In genomic region chr4:38505875-38506274, GRCm38 (mm10) we compare ENCODE assay signal across 15 mouse cellular contexts.
"Had no signal": no experiment of that assay in that cellular context is flagged by ENCODE, and none has a peak within 500 bp of the region (broad histone marks: within the 10 kb centered on the region; RNA-seq: fewer than 3 reads in every experiment).

No protein-coding gene starts in this region.

- H3K27ac ChIP-seq: neural tube, embryonic 15.5 days; stomach, embryonic 15.5 days; stomach, postnatal 0 days had no signal

- H3K9me3 ChIP-seq: neural tube, embryonic 15.5 days; stomach, embryonic 15.5 days had no signal

- H3K27me3 ChIP-seq: neural tube, embryonic 15.5 days; stomach, embryonic 15.5 days had no signal

- H3K36me3 ChIP-seq: neural tube, embryonic 15.5 days; stomach, embryonic 15.5 days had no signal

- DNase-seq: retina, postnatal 1 day; right cerebral cortex, adult 18-20 months; right cerebral cortex, postnatal 14 days; right cerebral cortex, postnatal 25 days; right cerebral cortex, postnatal 4 days; spleen, adult 18-20 months; thymus, adult 18-20 months; thymus, adult 2 months; thymus, postnatal 14 days; thymus, postnatal 25 days; thymus, postnatal 36 days; thymus, postnatal 4 days had no signal

- H3K9ac ChIP-seq: neural tube, embryonic 15.5 days; stomach, embryonic 15.5 days had no signal

- H3K4me2 ChIP-seq: neural tube, embryonic 15.5 days; stomach, embryonic 15.5 days had no signal

- H3K4me1 ChIP-seq: neural tube, embryonic 15.5 days; stomach, embryonic 15.5 days had no signal

- H3K4me3 ChIP-seq: neural tube, embryonic 15.5 days; stomach, embryonic 15.5 days had no signal
